Mouse (Mus musculus): Measurements from ENCODE around the gene Fitm1. TPM values are rescaled to one million over a fixed set of nuclear protein-coding genes. Genes with fewer than 3 reads are reported as not detected.

The Fitm1 gene
- polyA plus RNA-seq (2017; shearing (Covaris generic)): not detected

GRCm38 (mm10) chr14:55575302-55575701 lies at the start of gene Fitm1:
Gene Fitm1, plus strand, starts transcription at chr14:55575617.

DNA sequence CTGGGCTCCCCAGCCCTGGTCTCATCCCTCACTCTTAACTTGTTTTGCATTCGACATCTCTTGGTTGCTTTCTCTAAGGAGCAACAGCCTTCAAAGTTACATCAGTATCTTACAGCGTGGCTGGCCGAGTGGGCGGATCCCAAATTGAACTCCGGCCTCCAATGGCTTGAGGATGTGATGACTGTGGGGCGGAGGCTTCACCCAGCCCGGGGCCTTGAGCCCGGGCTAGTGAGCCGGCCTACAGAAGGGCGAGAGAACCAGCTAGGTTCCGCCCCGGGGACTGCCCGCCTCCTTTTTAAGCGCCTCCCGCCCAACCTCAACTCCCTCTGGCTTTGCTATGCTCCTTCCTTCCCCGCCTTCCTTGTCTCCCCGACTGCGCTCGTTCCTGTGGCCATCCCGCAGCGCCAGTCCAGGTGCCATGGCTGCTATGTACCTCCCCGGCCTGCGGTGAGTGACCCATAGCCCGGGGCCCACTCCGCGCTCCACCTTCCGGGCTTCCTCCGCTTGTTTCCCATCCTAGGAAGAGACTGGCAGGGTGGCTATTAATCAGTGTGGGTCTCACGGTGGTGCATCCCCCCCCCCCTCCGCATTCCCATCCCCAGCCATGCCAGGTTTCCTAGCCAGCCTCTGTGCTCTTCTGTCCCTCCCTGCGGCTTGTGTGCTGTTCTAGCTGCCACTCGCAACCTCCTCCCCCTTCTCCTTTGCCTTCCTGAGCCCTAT lies 35.2 kb upstream of the Fitm1 start, which contains the start of gene Pck2:
Gene Pck2 (plus strand): TSS at position 200 of the 720 bp plus-strand sequence.

DNA sequence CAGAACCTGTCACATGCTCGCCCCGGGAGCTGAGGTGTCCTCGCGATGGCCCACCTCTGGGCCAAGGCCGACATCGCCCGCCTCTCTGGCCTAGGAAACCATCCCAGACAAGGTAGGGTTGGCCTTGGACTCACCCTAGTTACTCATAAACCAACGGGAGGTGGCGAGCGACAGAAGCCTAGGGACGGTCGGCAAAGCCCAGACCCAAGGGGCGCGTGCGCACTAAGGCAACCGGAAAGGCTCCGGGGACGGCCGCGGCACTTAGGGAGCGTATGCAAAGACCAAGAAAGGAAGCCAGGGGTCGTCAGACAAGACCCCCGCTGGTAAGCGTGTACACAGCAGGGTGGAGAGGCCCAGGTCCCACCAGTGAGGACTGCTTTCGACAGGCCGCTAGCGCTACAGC lies 15.6 kb upstream of the Fitm1 start, which contains the start of gene Dcaf11:
Gene Dcaf11 (plus strand): TSS at position 208 of the 403 bp plus-strand sequence.

GRCm38 (mm10) chr14:55560202-55561073 lies 15.0 kb upstream of the Fitm1 start, which contains the start of gene A730061H03Rik:
Gene A730061H03Rik, minus strand, starts transcription at chr14:55560406.

GRCm38 (mm10) chr14:55577871-55578667 lies 2.7 kb downstream of the Fitm1 start, which contains the start of gene Psme1:
Gene Psme1, plus strand, starts transcription at chr14:55578123.

GRCm38 (mm10) chr14:55584702-55585565 lies 9.5 kb downstream of the Fitm1 start, which contains the start of gene Emc9:
Gene Emc9, minus strand, starts transcription at chr14:55585302.

GRCm38 (mm10) chr14:55590748-55591330 lies 15.4 kb downstream of the Fitm1 start, which contains the start of gene Psme2:
Gene Psme2, minus strand, starts transcription at chr14:55591113.

GRCm38 (mm10) chr14:55591331-55591891 lies 16.0 kb downstream of the Fitm1 start, which contains the start of gene Rnf31:
Gene Rnf31, plus strand, starts transcription at chr14:55591708.

GRCm38 (mm10) chr14:55603271-55603632 lies 27.8 kb downstream of the Fitm1 start, which contains the start of gene Irf9:
Gene Irf9, plus strand, starts transcription at chr14:55603571.

GRCm38 (mm10) chr14:55617822-55618221 lies 42.4 kb downstream of the Fitm1 start, which contains the start of gene Rec8:
Gene Rec8, plus strand, starts transcription at chr14:55618037.

Other genes with a start within 250 kb of the Fitm1 start
- gene Dhrs4, start 96.9 kb upstream of the Fitm1 start, polyA plus RNA-seq (2017; shearing (Covaris generic)): 47.2 TPM
- gene Carmil3, start 85.0 kb upstream of the Fitm1 start, polyA plus RNA-seq (2017; shearing (Covaris generic)): not detected
- gene Cpne6, start 65.2 kb upstream of the Fitm1 start, polyA plus RNA-seq (2017; shearing (Covaris generic)): not detected
- gene Nrl, start 50.6 kb upstream of the Fitm1 start, polyA plus RNA-seq (2017; shearing (Covaris generic)): 0.12 TPM
- 48.4 TPM for gene Pck2, start 35.4 kb upstream of the Fitm1 start, polyA plus RNA-seq (2017; shearing (Covaris generic))
- gene Dcaf11, start 15.6 kb upstream of the Fitm1 start, polyA plus RNA-seq (2017; shearing (Covaris generic)): 170 TPM
- gene A730061H03Rik, start 15.2 kb upstream of the Fitm1 start, polyA plus RNA-seq (2017; shearing (Covaris generic)): 4.8 TPM
- gene Psme1, start 2.5 kb downstream of the Fitm1 start, polyA plus RNA-seq (2017; shearing (Covaris generic)): 1,184 TPM
- gene Emc9, start 9.7 kb downstream of the Fitm1 start, polyA plus RNA-seq (2017; shearing (Covaris generic)): 48.1 TPM
- gene Psme2, start 15.5 kb downstream of the Fitm1 start, polyA plus RNA-seq (2017; shearing (Covaris generic)): 937 TPM
- 64.3 TPM for gene Rnf31, start 16.1 kb downstream of the Fitm1 start, polyA plus RNA-seq (2017; shearing (Covaris generic))
- gene Irf9, start 28.0 kb downstream of the Fitm1 start, polyA plus RNA-seq (2017; shearing (Covaris generic)): 237 TPM
- 8.1 TPM for gene Rec8, start 42.4 kb downstream of the Fitm1 start, polyA plus RNA-seq (2017; shearing (Covaris generic))
- gene Ipo4, start 60.3 kb downstream of the Fitm1 start, polyA plus RNA-seq (2017; shearing (Covaris generic)): 53.3 TPM
- 2.8 TPM for gene Gm49378, start 62.3 kb downstream of the Fitm1 start, polyA plus RNA-seq (2017; shearing (Covaris generic))
- 96.0 TPM for gene Tm9sf1, start 68.2 kb downstream of the Fitm1 start, polyA plus RNA-seq (2017; shearing (Covaris generic))
- gene Tssk4, start 74.6 kb downstream of the Fitm1 start, polyA plus RNA-seq (2017; shearing (Covaris generic)): 1.6 TPM
- gene Mdp1, start 84.9 kb downstream of the Fitm1 start, polyA plus RNA-seq (2017; shearing (Covaris generic)): 112 TPM
- 58.4 TPM for gene Gmpr2, start 96.3 kb downstream of the Fitm1 start, polyA plus RNA-seq (2017; shearing (Covaris generic))
- gene Nedd8, start 96.5 kb downstream of the Fitm1 start, polyA plus RNA-seq (2017; shearing (Covaris generic)): 496 TPM
- gene Tinf2, start 106.2 kb downstream of the Fitm1 start, polyA plus RNA-seq (2017; shearing (Covaris generic)): 66.3 TPM
- gene Tgm1, start 138.3 kb downstream of the Fitm1 start, polyA plus RNA-seq (2017; shearing (Covaris generic)): 0.26 TPM
- 90.8 TPM for gene Rabggta, start 146.6 kb downstream of the Fitm1 start, polyA plus RNA-seq (2017; shearing (Covaris generic))
- gene Dhrs1, start 170.1 kb downstream of the Fitm1 start, polyA plus RNA-seq (2017; shearing (Covaris generic)): 54.2 TPM
- 12.1 TPM for gene Nop9, start 170.1 kb downstream of the Fitm1 start, polyA plus RNA-seq (2017; shearing (Covaris generic))
- not detected for gene Cideb, start 182.8 kb downstream of the Fitm1 start, polyA plus RNA-seq (2017; shearing (Covaris generic))
- not detected for gene Ltb4r2, start 185.8 kb downstream of the Fitm1 start, polyA plus RNA-seq (2017; shearing (Covaris generic))
- 1.4 TPM for gene Ltb4r1, start 190.3 kb downstream of the Fitm1 start, polyA plus RNA-seq (2017; shearing (Covaris generic))
- gene Adcy4, start 208.5 kb downstream of the Fitm1 start, polyA plus RNA-seq (2017; shearing (Covaris generic)): not detected
- 79.6 TPM for gene Ripk3, start 213.2 kb downstream of the Fitm1 start, polyA plus RNA-seq (2017; shearing (Covaris generic))
- gene Nfatc4, start 247.5 kb downstream of the Fitm1 start, polyA plus RNA-seq (2017; shearing (Covaris generic)): not detected

Data from CD4-positive, CD25-positive, alpha-beta regulatory T cell, adult 9 weeks (primary cell).